Mouse (Mus musculus) cerebellum, adult 9-11 months (tissue): ENCODE results near the gene Ctnnd1.
"Not testable (repeated sequence)": the region's sequence is repeated elsewhere in the genome, so short reads cannot be mapped to it uniquely, and the experiment has no call there.

ENCODE experiments used
- DNase-seq: peaks from one replicate; pipeline ENCODE4 v3.0.0; 2022

The Ctnnd1 gene

DNA sequence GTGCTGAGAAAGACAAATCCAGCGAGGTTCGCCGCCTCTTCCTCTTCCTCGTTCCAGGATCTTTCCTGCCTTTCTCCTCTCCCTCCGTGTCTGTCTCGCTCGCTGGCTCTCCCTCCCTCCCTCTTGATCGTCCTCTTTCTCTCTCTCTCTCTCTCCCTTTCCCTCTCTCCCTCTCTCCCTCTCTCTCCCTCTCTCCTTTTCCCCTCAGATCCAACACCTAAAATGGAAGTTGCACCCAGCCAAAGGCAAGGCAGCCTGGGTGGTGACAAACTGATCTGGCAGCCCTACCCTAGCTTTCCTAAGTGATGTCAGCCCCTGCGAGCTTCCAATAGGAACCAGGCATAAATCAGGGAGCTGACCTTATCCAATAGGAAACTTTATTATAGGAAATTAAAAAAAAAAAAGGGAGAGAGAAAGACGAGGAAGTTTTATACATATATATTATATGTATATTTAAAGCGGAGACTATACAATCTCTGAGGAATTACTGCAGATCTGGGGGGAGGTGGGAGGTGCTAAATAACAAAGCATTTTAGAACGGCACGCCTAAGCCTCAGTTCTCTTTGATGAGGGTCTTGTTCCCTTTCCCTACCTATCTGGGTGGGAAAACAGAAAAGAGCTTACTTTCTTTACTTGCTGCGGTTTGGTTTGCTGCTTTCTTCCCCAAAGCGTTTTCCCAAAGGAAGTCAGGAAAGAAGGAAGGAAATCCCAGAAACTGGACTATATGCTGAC is at the start of gene Ctnnd1:
Gene Ctnnd1 (minus strand): TSS at position 302 of the 732 bp plus-strand sequence.
- peak; percentile 93 for DNase-seq

GRCm38 (mm10) chr2:84695007-84695695 is 44.6 kb upstream of the Ctnnd1 start:
- DNase-seq = no peak

DNA sequence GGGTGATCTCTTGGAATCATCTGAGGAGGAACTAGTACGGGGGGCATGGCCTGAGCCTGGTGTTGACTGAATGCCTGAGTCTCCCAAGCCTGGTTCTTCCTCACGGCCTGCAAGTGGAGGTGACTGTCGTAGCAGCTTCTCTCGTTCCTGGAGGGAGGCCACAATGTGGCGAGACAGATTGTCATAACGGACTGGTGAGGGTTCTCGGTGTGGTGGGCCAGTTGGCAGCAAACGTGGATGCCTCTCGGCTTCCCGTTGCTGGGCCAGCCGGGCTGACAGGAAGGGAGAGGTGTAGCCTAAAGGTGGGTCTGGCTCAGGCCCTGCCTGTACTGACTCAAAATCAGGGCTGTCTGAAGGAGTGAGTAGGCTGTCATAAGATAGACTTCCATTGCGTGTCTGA is 39.5 kb upstream of the Ctnnd1 start:
- DNase-seq = peak; percentile 61

GRCm38 (mm10) chr2:84688080-84688844 is 37.7 kb upstream of the Ctnnd1 start:
- DNase-seq = no peak

DNA sequence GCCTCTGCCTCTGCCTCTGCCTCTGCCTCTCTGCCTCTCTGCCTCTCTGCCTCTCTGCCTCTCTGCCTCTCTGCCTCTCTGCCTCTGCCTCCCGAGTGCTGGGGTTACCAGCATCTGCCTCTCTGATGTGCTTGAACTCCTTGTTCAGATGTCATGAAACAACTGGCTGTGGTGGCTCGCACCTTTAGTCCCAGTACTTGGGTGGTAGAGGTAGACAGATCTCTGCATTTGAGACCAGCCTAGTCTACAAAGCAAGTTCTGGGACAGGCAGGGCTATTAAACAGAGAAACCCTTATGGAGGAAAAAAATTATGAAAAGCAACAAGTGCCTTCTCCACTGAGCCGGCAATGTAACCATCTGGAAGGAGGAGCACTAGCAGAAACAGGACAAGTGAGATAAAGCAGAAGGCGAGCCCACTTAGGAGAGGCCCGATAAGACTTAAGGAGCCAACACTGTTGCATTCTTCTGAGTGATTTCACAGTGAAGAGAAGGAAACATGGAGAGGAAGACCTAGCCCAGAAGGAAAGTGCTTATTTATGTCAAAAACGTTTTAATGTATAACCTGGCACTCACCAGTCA is 32.1 kb upstream of the Ctnnd1 start:
- DNase-seq = no peak

- peak; percentile 36 for DNase-seq
Measured at GRCm38 (mm10) chr2:84679016-84679415, 28.5 kb upstream of the Ctnnd1 start, which contains the start of gene Tmx2. Tmx2 (minus strand) TSS chr2:84679140.

DNA sequence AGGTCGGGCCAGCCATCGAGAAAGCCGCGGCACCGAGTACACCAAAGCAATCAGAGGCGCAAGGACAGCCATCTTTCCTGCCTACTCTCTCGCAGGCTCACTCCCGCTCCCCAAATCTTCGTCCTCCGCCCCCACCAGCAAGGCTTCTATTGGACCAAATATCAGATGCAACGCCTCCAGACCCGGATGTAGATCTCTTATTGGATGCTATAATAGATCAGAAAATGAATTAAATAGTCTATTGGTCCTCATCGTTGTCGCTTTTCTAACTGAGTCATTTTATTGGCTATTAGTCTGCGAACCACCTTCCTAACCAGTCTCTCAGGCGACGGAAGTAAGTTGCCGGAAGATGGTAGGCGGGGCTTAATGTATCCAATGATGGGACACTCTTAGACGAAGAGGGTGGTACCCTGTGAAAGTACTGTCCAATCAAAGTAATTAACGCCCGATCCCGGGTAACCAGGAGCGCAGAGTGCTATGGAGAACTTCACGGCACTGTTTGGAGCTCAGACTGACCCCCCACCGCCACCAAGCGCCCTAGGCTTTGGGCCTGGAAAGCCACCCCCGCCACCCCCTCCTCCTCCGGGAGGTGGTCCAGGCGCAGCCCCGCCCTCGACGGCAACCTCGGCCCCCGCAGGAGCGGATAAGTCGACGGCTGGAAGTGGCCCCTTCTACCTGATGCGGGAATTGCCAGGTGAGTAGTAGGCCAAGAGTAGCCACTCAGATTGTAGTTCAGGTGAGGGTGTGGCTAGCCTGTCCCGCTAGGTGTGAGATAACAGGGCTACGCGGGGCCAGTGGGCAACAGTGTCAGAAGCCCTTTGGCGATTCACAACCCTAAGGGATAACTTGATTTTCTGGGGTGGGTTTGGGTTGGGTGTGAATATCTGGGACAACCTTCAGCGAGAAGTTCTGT is 27.7 kb upstream of the Ctnnd1 start, which contains the start of the genes Gm28635 and Med19:
Gene Gm28635 (minus strand): TSS at position 74 of the 913 bp plus-strand sequence.
Gene Med19 (plus strand): TSS at position 435 of the 913 bp plus-strand sequence.
- peak; percentile 98 for DNase-seq

- DNase-seq = no peak
Measured at GRCm38 (mm10) chr2:84677270-84677967, 26.9 kb upstream of the Ctnnd1 start.

GRCm38 (mm10) chr2:84671535-84671934 is 21.0 kb upstream of the Ctnnd1 start:
- not testable (repeated sequence) for DNase-seq

DNA sequence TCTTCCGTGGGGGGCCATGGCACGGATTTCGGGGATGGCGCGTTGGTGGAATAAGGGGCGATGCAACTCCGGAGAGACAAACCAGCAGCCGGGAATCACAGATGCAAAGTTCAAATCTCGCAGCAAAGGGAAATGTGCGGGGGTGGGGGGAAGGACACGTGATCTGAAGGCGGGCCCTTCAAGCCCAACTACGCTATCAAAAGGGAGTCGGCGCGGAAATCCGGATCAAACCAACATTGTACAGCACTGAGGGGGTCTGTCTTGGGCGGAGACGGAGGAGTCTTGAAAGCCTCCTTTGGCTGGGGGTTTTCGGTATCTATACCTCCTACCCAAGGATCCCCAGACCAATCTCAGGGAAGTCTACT is 20.0 kb upstream of the Ctnnd1 start, which contains the start of gene Selenoh:
Gene Selenoh (minus strand): TSS at position 202 of the 365 bp plus-strand sequence.
- DNase-seq = peak; percentile 84

DNA sequence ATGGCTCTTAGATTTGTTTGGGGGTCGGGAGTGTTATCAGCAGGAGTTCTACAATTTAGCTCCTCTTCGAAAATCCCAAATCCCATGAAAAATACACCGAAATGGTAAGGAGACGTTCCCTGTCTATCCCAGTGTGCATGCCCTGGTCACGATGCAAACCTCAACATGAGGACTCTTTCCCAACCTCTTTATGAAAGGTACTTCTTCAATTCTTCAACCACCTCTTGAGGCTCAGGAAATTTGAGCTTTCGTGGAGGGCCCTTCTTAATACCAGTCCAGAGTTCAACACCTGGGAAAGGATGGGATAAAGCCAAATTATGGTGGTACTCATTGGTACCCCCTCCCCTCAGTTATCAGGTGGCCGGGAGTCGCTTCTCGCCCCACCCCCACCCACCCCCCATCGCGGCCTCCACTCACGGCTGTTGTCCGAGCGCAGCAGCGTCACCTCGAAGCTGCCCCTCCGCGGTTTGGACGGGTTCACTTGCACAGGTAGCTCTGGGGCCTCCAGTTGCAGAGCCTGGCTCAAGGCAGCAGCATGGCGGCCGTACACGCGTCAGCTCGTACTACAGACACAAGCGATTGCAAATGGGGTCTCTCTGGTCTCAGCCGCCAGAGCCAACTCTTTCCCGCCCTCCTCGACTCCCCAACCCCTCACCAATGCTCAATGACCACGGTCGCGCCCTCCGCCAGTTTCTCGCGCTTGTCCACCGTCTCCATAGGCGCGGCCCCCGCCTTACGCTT is 19.4 kb upstream of the Ctnnd1 start:
- no peak for DNase-seq

DNA sequence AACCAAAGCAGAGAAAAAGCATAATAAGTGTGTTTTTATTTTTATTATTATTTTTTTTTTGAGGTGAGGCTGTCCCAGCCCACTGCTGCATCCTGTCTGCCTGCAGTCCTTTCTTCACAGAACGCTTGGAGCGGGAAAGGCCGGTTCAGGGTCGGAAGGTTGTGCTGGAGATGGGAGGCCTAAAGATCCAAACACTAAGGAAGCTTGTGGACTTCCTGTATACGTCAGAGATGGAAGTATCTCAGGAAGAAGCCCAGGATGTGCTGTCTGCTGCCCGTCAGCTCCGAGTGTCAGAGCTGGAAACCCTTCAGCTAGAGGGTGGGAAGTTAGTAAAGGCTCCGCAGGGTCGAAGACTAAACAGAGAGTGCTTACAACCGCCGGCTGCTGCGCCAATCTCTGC is 15.5 kb upstream of the Ctnnd1 start:
- DNase-seq = no peak

DNA sequence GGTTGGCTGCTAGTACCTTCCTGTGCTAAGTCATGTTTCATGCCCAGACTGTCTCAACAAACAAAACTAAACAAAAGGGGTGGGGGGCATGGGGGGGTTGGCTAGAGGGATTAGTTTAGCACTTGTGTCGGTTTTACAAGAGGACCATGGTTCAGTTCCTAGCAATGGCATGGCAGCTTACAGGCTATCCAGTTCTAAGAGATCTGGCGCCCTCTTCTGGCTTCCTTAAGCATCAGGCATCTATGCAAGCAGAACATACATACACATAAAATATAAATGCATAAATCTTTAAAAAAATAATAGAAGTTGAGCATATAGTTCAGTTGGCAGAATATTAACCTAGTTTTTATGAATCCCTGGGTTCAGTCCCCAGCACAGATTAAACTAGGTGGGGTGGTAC is 12.3 kb upstream of the Ctnnd1 start:
- no peak for DNase-seq

GRCm38 (mm10) chr2:84660253-84660652 is 9.7 kb upstream of the Ctnnd1 start:
- no peak for DNase-seq

GRCm38 (mm10) chr2:84658806-84659205 is 8.2 kb upstream of the Ctnnd1 start, which contains the start of gene Btbd18:
Btbd18 (plus strand) TSS chr2:84659079.
- DNase-seq = no peak

GRCm38 (mm10) chr2:84655864-84656263 is 5.3 kb upstream of the Ctnnd1 start:
- no peak for DNase-seq

- DNase-seq = no peak
Measured at GRCm38 (mm10) chr2:84653354-84653753, 2.8 kb upstream of the Ctnnd1 start.

DNA sequence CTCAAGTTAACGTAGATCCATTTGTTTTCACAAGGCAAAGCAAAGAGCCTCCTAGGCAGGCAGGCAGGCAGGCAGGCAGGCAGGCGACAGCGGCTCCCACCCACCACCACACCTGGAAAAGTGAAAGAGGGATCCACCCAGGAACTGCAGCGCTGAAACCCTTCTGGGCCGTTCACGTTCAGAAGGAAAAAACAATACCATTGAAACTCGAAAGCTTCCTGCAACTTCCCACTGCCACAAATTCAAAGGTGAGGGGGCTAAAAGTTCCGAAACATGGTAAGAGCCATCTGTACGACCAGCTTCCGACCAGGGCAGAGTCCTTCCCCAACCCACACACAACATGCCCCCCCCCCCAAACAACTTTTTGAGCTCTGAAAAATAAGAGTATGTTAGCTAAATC is 891 bp downstream of the Ctnnd1 start:
- no peak for DNase-seq

DNA sequence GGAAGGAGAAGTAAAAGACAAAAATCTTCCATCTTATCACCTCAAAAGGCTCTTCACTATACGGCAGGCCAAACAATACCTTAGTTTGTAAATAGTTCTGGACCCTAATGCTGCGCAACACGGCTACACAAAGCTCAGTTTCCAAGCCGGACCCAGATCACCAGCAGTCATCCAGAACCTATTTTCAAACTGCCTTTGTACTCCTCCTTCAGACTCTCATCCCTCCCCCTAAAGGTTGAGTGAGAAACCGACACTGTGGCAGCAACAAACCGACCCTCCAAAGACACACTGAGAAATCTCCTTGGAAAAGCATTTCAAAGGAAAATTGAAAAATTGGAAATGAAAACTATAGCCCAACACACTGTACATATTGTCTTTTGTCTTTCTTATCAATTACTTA is 2.2 kb downstream of the Ctnnd1 start:
- DNase-seq = no peak

GRCm38 (mm10) chr2:84647051-84647568 is 3.5 kb downstream of the Ctnnd1 start:
- DNase-seq = no peak
